Mouse (Mus musculus): Measurements from ENCODE around the gene Kcnmb2. TPM values are rescaled to one million over a fixed set of nuclear protein-coding genes. Genes with fewer than 3 reads are reported as not detected.

Kcnmb2 gene
- polyA plus RNA-seq, 1 experiment from 2014 or later = 5.6 TPM

DNA sequence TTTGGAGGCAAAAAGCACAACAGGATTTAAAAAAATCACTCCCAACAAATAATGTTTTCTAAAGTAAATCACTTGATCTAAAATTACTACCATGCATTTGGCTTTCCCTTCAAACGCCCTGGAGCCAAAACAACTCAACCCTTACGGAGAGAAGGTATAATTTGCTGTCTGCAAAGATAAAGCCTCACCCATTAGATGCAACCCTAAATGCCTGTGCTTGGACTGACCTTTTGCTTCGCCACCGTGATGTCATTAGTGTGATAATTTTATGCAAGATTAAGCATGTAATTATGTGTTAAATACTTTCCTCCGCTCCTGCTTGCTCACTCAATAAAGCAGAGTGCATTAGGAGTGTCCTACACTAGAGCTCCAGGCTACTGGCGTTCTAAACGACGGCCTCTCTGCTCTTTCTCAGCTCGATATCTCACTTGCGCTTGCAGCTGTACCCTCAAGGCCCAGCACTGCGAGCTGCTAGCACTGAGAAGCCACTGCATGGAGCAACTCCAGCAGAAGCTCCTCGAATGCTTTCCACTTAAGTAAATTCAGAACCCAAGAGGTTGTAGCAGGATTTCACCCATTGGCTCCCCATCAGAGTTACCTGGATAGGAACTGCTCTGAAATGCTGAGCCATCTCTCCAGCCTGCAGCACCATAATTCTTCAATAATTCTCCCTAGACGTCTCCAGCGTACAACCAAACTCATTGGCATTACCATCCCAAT lies 247.7 kb downstream of the Kcnmb2 start:
- Histone ChIP-seq H3K4me3 (replicated peaks; ENCODE audit: low read length) (no peak overlapping the region), H3K27ac (ENCODE audit: low read length) (no peak overlapping the region), H3K4me2 (ENCODE audit: low read length) (no peak overlapping the region), H3K9me3 (ENCODE audit: control insufficient read depth, low read length) (no peaks in the 10 kb centered on the region), H3K27me3 (replicated peaks; ENCODE audit: control insufficient read depth, insufficient read depth, low read length) (no peaks in the 10 kb centered on the region), H3K9ac (replicated peaks; ENCODE audit: low read depth, low read length) (no peak overlapping the region), H3K4me1 (replicated peaks; ENCODE audit: control insufficient read depth, insufficient read depth, low read length) (no peaks in the 10 kb centered on the region), H3K36me3 (ENCODE audit: control insufficient read depth, insufficient read depth) (no peaks in the 10 kb centered on the region)
- WGBS = 48% methylated on average over 14 of the region's 14 CpGs
- peak; percentile 55; the same call in 1 of the 2 replicates for ATAC-seq

DNA sequence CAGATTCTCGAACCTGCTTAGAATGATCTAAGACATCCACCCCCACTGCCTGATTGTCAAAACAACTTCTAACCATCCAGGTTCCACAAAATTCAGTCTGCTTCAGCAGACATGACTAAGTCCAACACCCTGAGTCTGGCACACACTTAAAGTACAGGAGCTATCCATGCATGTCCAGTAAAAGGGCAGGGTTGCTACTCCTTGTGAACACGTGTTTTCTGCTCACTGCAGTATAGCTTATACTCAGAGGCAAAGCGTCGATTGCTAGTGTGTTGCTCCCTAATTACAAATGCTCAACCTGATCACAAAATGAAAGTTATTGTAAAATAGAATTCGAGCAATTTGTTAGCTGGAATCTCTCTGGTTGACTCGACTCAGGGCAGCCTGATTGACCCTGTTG lies 278.2 kb downstream of the Kcnmb2 start:
- H3K4me2 ChIP-seq (ENCODE audit: low read length) = no peak overlapping the region
- no peak overlapping the region for H3K27ac ChIP-seq (ENCODE audit: low read length)
- no peaks in the 10 kb centered on the region for H3K9me3 ChIP-seq (ENCODE audit: control insufficient read depth, low read length)
- H3K36me3 ChIP-seq (ENCODE audit: control insufficient read depth, insufficient read depth) = no peaks in the 10 kb centered on the region
- no peaks in the 10 kb centered on the region for H3K27me3 ChIP-seq (replicated peaks; ENCODE audit: control insufficient read depth, insufficient read depth, low read length)
- H3K4me1 ChIP-seq (replicated peaks; ENCODE audit: control insufficient read depth, insufficient read depth, low read length) = no peaks in the 10 kb centered on the region
- no peak overlapping the region for H3K4me3 ChIP-seq (replicated peaks; ENCODE audit: low read length)
- ATAC-seq = no peak
- no peak overlapping the region for H3K9ac ChIP-seq (replicated peaks; ENCODE audit: low read depth, low read length)
- 68% methylated on average over 6 of the region's 6 CpGs for WGBS

DNA sequence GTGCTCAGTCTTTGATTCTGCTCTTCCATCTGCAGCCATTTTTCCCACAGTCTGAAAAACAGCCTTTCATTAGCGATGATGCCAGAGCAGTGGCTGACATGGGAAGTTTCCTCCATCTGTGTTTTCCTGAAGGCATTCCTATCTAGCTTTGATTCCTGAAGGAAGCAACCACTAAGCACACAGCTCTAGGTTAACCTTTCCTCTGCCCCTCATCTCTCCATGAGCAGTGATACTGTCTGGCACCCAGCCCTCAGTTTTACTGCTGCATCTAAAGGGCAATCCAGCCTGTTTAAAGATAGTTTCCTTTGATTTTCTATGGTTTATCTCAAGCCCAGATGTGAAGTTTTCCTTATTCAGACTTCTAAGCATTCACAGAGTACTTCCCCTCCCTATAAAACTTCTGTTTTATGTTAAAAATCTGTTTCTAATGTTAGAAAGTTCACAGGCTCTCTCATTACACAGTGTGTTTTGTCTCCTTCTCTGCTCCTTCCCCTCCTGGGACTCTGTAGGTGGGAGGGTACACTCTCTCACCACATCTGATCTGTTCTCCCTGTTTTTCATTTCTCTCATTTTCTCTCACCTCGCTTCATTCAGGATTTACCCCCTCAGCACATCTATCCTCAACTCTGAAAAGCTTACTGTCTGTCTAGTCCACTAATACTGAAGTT lies 283.7 kb downstream of the Kcnmb2 start:
- Histone ChIP-seq H3K27ac (ENCODE audit: low read length) (no peak overlapping the region), H3K36me3 (ENCODE audit: control insufficient read depth, insufficient read depth) (no peaks in the 10 kb centered on the region), H3K27me3 (replicated peaks; ENCODE audit: control insufficient read depth, insufficient read depth, low read length) (no peaks in the 10 kb centered on the region), H3K9me3 (ENCODE audit: control insufficient read depth, low read length) (no peaks in the 10 kb centered on the region), H3K4me2 (ENCODE audit: low read length) (no peak overlapping the region), H3K4me1 (replicated peaks; ENCODE audit: control insufficient read depth, insufficient read depth, low read length) (0 out of 2 replicates have a peak, but pooled peaks cover 2% of the 10 kb centered on the region), H3K4me3 (replicated peaks; ENCODE audit: low read length) (no peak overlapping the region), H3K9ac (replicated peaks; ENCODE audit: low read depth, low read length) (no peak overlapping the region)
- 69% methylated on average over 2 of the region's 2 CpGs for WGBS
- ATAC-seq = no peak

DNA sequence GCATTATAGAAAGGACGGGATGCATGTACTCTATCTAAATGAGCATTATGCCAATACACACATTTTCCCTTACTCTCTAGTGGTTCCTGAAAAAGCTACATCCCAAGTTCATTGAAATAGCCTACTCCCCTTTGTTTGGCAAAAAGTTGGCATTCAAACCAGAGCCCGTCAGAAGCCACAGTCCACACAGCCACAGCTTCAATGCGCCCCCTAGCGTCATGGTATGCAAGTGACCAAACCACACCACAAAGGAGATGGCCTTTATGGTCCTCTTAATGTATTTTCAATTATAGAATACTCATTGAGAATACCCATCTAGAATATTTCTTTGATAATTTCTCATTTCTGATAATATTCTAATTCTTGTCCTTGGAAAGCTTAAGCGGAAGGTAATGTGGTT lies 286.2 kb downstream of the Kcnmb2 start:
- H3K4me2 ChIP-seq (ENCODE audit: low read length) = no peak overlapping the region
- no peak overlapping the region for H3K27ac ChIP-seq (ENCODE audit: low read length)
- no peak overlapping the region for H3K9ac ChIP-seq (replicated peaks; ENCODE audit: low read depth, low read length)
- no peaks in the 10 kb centered on the region for H3K36me3 ChIP-seq (ENCODE audit: control insufficient read depth, insufficient read depth)
- no peaks in the 10 kb centered on the region for H3K9me3 ChIP-seq (ENCODE audit: control insufficient read depth, low read length)
- no peaks in the 10 kb centered on the region for H3K27me3 ChIP-seq (replicated peaks; ENCODE audit: control insufficient read depth, insufficient read depth, low read length)
- peak; percentile 72; the same call in 1 of the 2 replicates for ATAC-seq
- 26% methylated on average over 5 of the region's 5 CpGs for WGBS
- H3K4me1 ChIP-seq (replicated peaks; ENCODE audit: control insufficient read depth, insufficient read depth, low read length) = 0 out of 2 replicates have a peak, but pooled peaks cover 2% of the 10 kb centered on the region
- no peak overlapping the region for H3K4me3 ChIP-seq (replicated peaks; ENCODE audit: low read length)

DNA sequence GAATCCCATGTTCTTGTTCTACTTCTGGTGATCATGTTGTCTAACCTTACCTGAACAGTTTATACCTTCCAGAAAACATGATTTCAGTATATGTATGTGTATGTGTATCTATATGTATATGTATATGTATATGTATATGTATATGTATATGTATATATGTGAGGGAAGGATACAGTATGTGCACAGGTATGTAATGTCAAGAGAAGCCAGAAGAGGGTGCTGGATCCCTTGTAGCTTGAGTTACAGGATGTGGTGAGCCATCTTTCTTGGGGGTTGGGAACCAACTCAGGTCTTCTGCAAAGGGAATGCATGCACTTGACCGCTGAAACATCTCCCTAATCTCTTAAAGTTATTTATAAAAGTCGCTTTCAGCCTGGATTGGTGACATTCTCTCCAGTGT lies 286.6 kb downstream of the Kcnmb2 start:
- no peak for ATAC-seq
- Histone ChIP-seq H3K27ac (ENCODE audit: low read length) (no peak overlapping the region), H3K9ac (replicated peaks; ENCODE audit: low read depth, low read length) (no peak overlapping the region), H3K27me3 (replicated peaks; ENCODE audit: control insufficient read depth, insufficient read depth, low read length) (no peaks in the 10 kb centered on the region), H3K4me3 (replicated peaks; ENCODE audit: low read length) (no peak overlapping the region), H3K4me1 (replicated peaks; ENCODE audit: control insufficient read depth, insufficient read depth, low read length) (0 out of 2 replicates have a peak, but pooled peaks cover 2% of the 10 kb centered on the region), H3K36me3 (ENCODE audit: control insufficient read depth, insufficient read depth) (no peaks in the 10 kb centered on the region), H3K9me3 (ENCODE audit: control insufficient read depth, low read length) (no peaks in the 10 kb centered on the region), H3K4me2 (ENCODE audit: low read length) (no peak overlapping the region)
- 90% methylated on average over 2 of the region's 2 CpGs for WGBS

DNA sequence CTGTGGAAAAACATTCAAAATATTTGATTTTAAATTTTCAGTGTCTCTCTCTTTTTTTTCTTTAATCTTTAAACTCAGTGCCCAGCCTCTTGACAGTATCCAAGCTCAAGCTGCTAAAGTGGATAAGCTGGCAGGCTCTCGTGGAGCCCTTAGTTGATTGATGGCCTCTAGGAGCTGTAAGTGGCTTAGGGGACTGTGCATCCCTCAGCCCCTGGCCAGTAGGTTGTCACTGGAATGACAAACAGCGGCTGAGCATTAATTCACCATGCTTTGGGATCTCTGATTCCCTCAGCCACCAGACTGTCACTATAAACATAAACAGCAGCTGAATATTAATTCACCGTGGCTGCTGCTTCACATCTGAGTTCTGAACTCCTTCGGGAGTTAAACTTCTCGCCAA lies 287.6 kb downstream of the Kcnmb2 start:
- no peaks in the 10 kb centered on the region for H3K9me3 ChIP-seq (ENCODE audit: control insufficient read depth, low read length)
- H3K27ac ChIP-seq (ENCODE audit: low read length) = no peak overlapping the region
- H3K9ac ChIP-seq (replicated peaks; ENCODE audit: low read depth, low read length) = no peak overlapping the region
- no peaks in the 10 kb centered on the region for H3K27me3 ChIP-seq (replicated peaks; ENCODE audit: control insufficient read depth, insufficient read depth, low read length)
- no peak overlapping the region for H3K4me3 ChIP-seq (replicated peaks; ENCODE audit: low read length)
- no peak for ATAC-seq
- 0 out of 2 replicates have a peak, but pooled peaks cover 2% of the 10 kb centered on the region for H3K4me1 ChIP-seq (replicated peaks; ENCODE audit: control insufficient read depth, insufficient read depth, low read length)
- 66% methylated on average over 5 of the region's 5 CpGs for WGBS
- H3K36me3 ChIP-seq (ENCODE audit: control insufficient read depth, insufficient read depth) = no peaks in the 10 kb centered on the region
- H3K4me2 ChIP-seq (ENCODE audit: low read length) = no peak overlapping the region

DNA sequence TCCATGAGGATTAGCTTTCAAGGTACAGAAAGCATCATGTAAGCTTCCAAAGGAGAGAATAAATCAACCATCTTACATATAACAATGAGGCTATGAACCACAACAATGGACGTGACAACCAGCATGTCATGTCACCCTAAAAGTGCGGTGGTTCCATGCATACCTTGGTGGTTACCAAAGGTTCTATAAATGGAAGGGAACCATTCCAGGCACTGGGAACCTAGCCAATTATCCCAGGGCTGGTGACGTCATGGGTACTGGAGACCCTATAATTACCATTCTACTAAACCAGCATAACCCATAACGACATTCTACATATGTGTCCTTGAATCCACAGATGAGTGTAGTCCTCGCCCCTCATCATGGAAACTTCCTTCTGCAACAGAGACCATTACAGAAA lies 291.7 kb downstream of the Kcnmb2 start:
- Histone ChIP-seq H3K27ac (ENCODE audit: low read length) (no peak overlapping the region), H3K4me3 (replicated peaks; ENCODE audit: low read length) (no peak overlapping the region), H3K4me2 (ENCODE audit: low read length) (no peak overlapping the region), H3K4me1 (replicated peaks; ENCODE audit: control insufficient read depth, insufficient read depth, low read length) (0 out of 2 replicates have a peak, but pooled peaks cover 2% of the 10 kb centered on the region), H3K36me3 (ENCODE audit: control insufficient read depth, insufficient read depth) (no peaks in the 10 kb centered on the region), H3K9ac (replicated peaks; ENCODE audit: low read depth, low read length) (no peak overlapping the region), H3K9me3 (ENCODE audit: control insufficient read depth, low read length) (no peaks in the 10 kb centered on the region), H3K27me3 (replicated peaks; ENCODE audit: control insufficient read depth, insufficient read depth, low read length) (no peaks in the 10 kb centered on the region)
- no peak for ATAC-seq
- 61% methylated on average over 5 of the region's 5 CpGs for WGBS

DNA sequence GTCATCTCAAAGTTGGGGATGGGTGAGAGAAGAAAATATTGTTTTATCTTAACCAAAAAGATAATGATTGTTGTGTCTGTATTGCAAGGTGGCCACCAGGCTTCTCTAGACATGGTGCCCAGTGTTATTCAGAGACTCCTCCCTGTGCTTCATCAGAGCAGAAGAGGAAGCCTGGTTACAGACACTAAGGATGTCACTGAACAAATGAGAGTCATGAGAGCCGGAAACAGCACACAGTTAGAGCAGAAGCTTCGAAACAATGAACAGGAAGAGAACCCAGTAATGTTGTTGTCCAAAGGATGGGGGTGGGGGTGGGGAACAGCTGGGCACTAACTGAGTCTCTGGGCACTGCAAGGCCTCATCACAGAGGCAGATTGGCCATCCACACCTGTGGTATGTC lies 324.4 kb downstream of the Kcnmb2 start:
- no peak overlapping the region for H3K4me3 ChIP-seq (replicated peaks; ENCODE audit: low read length)
- H3K27ac ChIP-seq (ENCODE audit: low read length) = no peak overlapping the region
- 76% methylated on average over 2 of the region's 2 CpGs for WGBS
- no peak for ATAC-seq
- no peak overlapping the region for H3K9ac ChIP-seq (replicated peaks; ENCODE audit: low read depth, low read length)
- H3K36me3 ChIP-seq (ENCODE audit: control insufficient read depth, insufficient read depth) = no peaks in the 10 kb centered on the region
- H3K4me1 ChIP-seq (replicated peaks; ENCODE audit: control insufficient read depth, insufficient read depth, low read length) = no peaks in the 10 kb centered on the region
- H3K27me3 ChIP-seq (replicated peaks; ENCODE audit: control insufficient read depth, insufficient read depth, low read length) = no peaks in the 10 kb centered on the region
- no peak overlapping the region for H3K4me2 ChIP-seq (ENCODE audit: low read length)
- no peaks in the 10 kb centered on the region for H3K9me3 ChIP-seq (ENCODE audit: control insufficient read depth, low read length)

DNA sequence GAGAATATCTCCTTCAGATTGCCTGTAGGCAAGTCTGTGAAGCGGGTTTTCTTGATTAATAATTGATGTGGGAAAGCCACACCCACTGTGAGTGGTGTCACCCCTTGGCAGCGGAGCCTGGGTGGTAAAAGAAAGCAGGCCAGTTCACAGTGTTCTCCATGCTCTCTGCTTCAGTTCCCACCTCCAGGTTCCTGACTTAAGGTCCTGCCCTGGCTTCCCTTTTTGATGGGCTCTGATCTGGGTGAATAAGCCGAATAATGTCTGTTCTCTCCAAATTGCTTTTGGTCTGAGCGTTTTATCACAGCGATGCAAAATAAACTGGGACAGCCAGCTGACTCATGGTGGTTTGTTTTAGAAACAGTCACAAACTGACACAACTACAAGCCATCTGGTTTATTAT lies 334.5 kb downstream of the Kcnmb2 start:
- H3K27ac ChIP-seq (ENCODE audit: low read length) = no peak overlapping the region
- H3K27me3 ChIP-seq (replicated peaks; ENCODE audit: control insufficient read depth, insufficient read depth, low read length) = no peaks in the 10 kb centered on the region
- H3K4me3 ChIP-seq (replicated peaks; ENCODE audit: low read length) = no peak overlapping the region
- H3K9me3 ChIP-seq (ENCODE audit: control insufficient read depth, low read length) = no peaks in the 10 kb centered on the region
- no peak; the same call in 1 of the 2 replicates for ATAC-seq
- H3K9ac ChIP-seq (replicated peaks; ENCODE audit: low read depth, low read length) = no peak overlapping the region
- no peaks in the 10 kb centered on the region for H3K4me1 ChIP-seq (replicated peaks; ENCODE audit: control insufficient read depth, insufficient read depth, low read length)
- H3K36me3 ChIP-seq (ENCODE audit: control insufficient read depth, insufficient read depth) = no peaks in the 10 kb centered on the region
- H3K4me2 ChIP-seq (ENCODE audit: low read length) = no peak overlapping the region
- 75% methylated on average over 5 of the region's 5 CpGs for WGBS

All from forebrain, embryonic 16.5 days (tissue).